Mouse (Mus musculus): Measurements from ENCODE around the gene Plekhg4.
A peak's percentile ranks its signal among the peaks of the same experiment; 100 is the strongest.

Plekhg4 gene

GRCm38 (mm10) chr8:105349096-105349771 lies 23.8 kb upstream of the Plekhg4 start:
- DNase-seq (ENCODE audit: low spot score), result peak; percentile 16

GRCm38 (mm10) chr8:105350186-105350585 lies 22.9 kb upstream of the Plekhg4 start:
- DNase-seq (ENCODE audit: low spot score), result no peak

- no peak for DNase-seq (ENCODE audit: low spot score)
Observed at GRCm38 (mm10) chr8:105353583-105354135, 19.4 kb upstream of the Plekhg4 start.

- no peak for DNase-seq (ENCODE audit: low spot score)
Observed at GRCm38 (mm10) chr8:105354549-105354948, 18.5 kb upstream of the Plekhg4 start.

GRCm38 (mm10) chr8:105355179-105356024 lies 17.7 kb upstream of the Plekhg4 start:
- DNase-seq (ENCODE audit: low spot score), result no peak

- DNase-seq (ENCODE audit: low spot score), result no peak
Observed at GRCm38 (mm10) chr8:105356681-105357080, 16.4 kb upstream of the Plekhg4 start.

GRCm38 (mm10) chr8:105359208-105359607 lies 13.9 kb upstream of the Plekhg4 start:
- no peak for DNase-seq (ENCODE audit: low spot score)

- DNase-seq (ENCODE audit: low spot score), result no peak
Observed at GRCm38 (mm10) chr8:105359646-105360045, 13.4 kb upstream of the Plekhg4 start.

GRCm38 (mm10) chr8:105361751-105362702 lies 11.0 kb upstream of the Plekhg4 start:
- no peak for DNase-seq (ENCODE audit: low spot score)

- DNase-seq (ENCODE audit: low spot score), result no peak
Observed at GRCm38 (mm10) chr8:105367107-105367506, 6.0 kb upstream of the Plekhg4 start.

- DNase-seq (ENCODE audit: low spot score), result no peak
Observed at GRCm38 (mm10) chr8:105372473-105372872, 601 bp upstream of the Plekhg4 start.

GRCm38 (mm10) chr8:105374513-105374966 lies 1.5 kb downstream of the Plekhg4 start:
- DNase-seq (ENCODE audit: low spot score), result peak; percentile 26

GRCm38 (mm10) chr8:105378673-105379072 lies 5.6 kb downstream of the Plekhg4 start:
- DNase-seq (ENCODE audit: low spot score), result no peak

GRCm38 (mm10) chr8:105380308-105380707 lies 7.2 kb downstream of the Plekhg4 start:
- no peak for DNase-seq (ENCODE audit: low spot score)

GRCm38 (mm10) chr8:105384070-105384469 lies 11.0 kb downstream of the Plekhg4 start:
- no peak for DNase-seq (ENCODE audit: low spot score)

GRCm38 (mm10) chr8:105387151-105387550 lies 14.1 kb downstream of the Plekhg4 start:
- DNase-seq (ENCODE audit: low spot score), result no peak

GRCm38 (mm10) chr8:105389096-105389495 lies 16.0 kb downstream of the Plekhg4 start:
- DNase-seq (ENCODE audit: low spot score), result no peak

- DNase-seq (ENCODE audit: low spot score), result no peak
Observed at GRCm38 (mm10) chr8:105393089-105393787, 20.2 kb downstream of the Plekhg4 start.

- DNase-seq (ENCODE audit: low spot score), result no peak
Observed at GRCm38 (mm10) chr8:105393915-105394314, 20.8 kb downstream of the Plekhg4 start.

GRCm38 (mm10) chr8:105397747-105398146 lies 24.7 kb downstream of the Plekhg4 start:
- DNase-seq (ENCODE audit: low spot score), result peak; percentile 13

GRCm38 (mm10) chr8:105400016-105400415 lies 26.9 kb downstream of the Plekhg4 start:
- no peak for DNase-seq (ENCODE audit: low spot score)
